Mouse (Mus musculus) heart, postnatal 36 days (tissue): Measurements from ENCODE around the gene Foxo6. TPM values are rescaled to one million over a fixed set of nuclear protein-coding genes. Genes with fewer than 3 reads are reported as not detected.

ENCODE experiments used
- DNase-seq, 2 experiments: peaks; one replicate each; pipeline ENCODE4 v3.0.0; 2021 to 2022
- intact Hi-C: fragments of 180-260 bp; cut with DNase I; formaldehyde crosslinking; loops from one replicate; pipeline ENCODE4 v1.15.1; 2025
- total RNA-seq, 2 experiments: library from RNA; stranded (reverse); gene quantifications; 2 replicates each; pipeline ENCODE4 v1.2.3; 2021

Gene Foxo6
- total RNA-seq, 2 experiments from 2014 or later: 2.3 to 4.6 TPM

DNA sequence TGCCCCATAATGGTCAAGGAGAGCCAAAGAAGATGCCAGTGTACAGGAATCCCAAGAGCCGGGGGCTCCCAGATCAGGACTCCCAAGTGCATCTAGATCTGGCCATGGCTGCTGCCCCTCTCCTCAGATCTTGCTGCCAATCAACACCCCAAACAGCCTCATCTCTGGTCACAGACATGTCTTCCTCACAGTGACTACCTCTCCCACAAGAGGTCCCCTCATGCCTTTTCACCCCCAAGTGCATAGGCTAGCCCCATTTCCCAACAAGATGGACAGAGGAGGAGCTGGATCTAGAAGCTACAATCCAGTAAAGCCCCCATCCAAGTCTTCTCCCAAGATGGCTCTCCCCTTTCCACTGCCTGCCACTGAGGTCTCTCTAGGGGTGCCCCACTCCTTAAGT lies 1.4 kb downstream of the Foxo6 start:
- intact Hi-C loops: loop anchor here (2.0 to 5.0 kb wide), 2 partner anchors 38 to 55 kb away; no protein-coding TSS in a partner anchor
- no peak for DNase-seq

- no peak for DNase-seq
- intact Hi-C loops: loop anchor here (5.0 kb wide), 1 partner anchor 38 kb away; no protein-coding TSS in a partner anchor
Observed at GRCm38 (mm10) chr4:120285223-120285622, 1.9 kb downstream of the Foxo6 start.

DNA sequence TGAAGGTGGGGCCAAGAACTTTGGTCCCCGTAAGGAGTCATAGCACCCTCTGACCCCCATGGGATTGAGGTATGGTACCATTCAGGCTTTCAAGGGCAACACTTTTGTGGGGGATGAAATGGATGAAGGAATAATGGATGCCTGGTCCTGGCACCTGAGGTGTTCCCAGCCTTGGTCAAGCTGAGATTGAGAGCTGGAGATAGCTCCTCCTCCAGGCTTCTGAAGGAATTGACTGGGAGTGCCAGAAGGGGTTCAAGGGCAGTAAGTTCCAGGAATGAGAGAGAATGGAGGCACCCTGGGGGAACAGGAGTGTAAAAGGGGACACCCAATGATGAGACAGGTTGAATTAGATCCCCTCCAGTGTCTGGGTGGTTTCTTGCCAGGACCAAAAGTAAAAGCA lies 3.0 kb downstream of the Foxo6 start:
- intact Hi-C loops: no loop called here
- DNase-seq: no peak

DNA sequence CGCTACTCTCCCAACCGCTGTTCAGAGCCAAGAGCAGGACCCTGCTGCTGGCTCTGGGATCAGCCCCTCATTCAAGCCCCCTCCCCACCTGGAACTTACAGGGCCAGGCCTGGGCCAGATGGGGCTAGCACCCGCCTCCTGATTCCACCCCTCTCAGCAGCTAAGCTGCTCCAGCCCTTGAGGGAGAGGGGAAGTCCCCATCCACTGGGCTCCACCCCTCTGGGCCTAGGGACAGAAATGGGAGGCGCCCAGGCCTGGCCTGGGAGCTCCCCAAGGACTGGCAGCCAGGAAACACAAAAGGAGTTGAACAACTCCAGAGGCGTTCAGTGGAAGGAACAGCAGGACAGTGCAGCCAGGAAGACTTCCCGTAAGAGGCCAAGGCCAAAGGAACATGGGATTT lies 4.0 kb downstream of the Foxo6 start:
- peak; percentile 75 to 80 for DNase-seq
- intact Hi-C loops: no loop called here

- intact Hi-C loops: no loop called here
- DNase-seq: peak in 1 of 2 experiments; percentile 56
Observed at GRCm38 (mm10) chr4:120282568-120283091, 4.5 kb downstream of the Foxo6 start.

GRCm38 (mm10) chr4:120281011-120281410 lies 6.1 kb downstream of the Foxo6 start:
- DNase-seq: no peak
- intact Hi-C loops: no loop called here

- intact Hi-C loops: no loop called here
Observed at GRCm38 (mm10) chr4:120280432-120280831, 6.7 kb downstream of the Foxo6 start.

GRCm38 (mm10) chr4:120277255-120277928 lies 9.8 kb downstream of the Foxo6 start:
- intact Hi-C loops: no loop called here
- DNase-seq: peak; percentile 53 to 66

More at GRCm38 (mm10) chr4:120280432-120280831, 6.7 kb downstream of the Foxo6 start:
- DNase-seq: no peak

DNA sequence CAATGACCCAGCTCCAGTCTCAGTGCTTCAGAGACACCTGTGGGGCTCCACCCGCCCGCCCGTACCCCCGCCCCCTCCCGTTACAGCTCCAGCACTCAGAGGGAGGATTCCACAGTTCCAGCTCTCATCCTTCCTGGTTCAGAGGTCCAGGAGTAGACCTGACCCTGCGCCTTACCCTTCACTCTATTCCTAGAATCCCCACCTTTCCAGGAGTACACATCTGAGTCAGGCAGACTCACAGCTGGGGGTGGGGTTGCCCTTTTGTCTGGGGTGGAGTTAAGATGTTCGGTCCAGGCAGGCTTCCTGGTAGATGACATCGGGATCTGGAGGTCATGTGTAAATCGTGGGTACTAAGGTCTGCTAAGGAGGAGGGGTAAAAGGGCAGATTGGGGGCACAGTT lies 11.7 kb downstream of the Foxo6 start:
- intact Hi-C loops: no loop called here

GRCm38 (mm10) chr4:120273594-120273993 lies 13.6 kb downstream of the Foxo6 start:
- intact Hi-C loops: no loop called here
- no peak for DNase-seq

More for the DNA sequence above, 11.7 kb downstream of the Foxo6 start:
- no peak for DNase-seq

- no peak for DNase-seq
- intact Hi-C loops: no loop called here
Observed at GRCm38 (mm10) chr4:120271886-120272580, 15.1 kb downstream of the Foxo6 start.

GRCm38 (mm10) chr4:120271208-120271607 lies 15.9 kb downstream of the Foxo6 start:
- no peak for DNase-seq
- intact Hi-C loops: no loop called here

- no peak for DNase-seq
- intact Hi-C loops: no loop called here
Observed at GRCm38 (mm10) chr4:120270937-120271199, 16.3 kb downstream of the Foxo6 start.

- intact Hi-C loops: no loop called here
- DNase-seq: no peak
Observed at GRCm38 (mm10) chr4:120270148-120270936, 16.8 kb downstream of the Foxo6 start.

DNA sequence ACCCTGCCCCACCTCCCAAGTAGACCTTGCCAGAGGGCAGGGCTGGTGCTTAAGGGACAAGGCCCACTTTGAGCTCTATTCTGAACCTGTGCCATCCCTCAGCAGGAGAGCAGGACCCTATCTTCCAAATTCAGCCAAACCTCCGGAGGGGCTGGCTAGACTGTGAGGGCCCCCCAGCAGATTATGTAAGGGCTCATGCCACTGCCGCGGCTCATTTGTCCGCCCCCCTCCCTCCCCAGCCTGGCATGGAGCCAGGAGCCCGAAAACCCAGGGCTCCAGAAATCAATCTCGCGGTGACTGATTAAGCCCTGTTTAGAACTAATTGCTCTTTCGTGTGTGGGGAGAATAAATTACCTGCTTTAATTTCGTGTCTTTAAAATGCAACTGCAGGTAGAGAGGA lies 17.7 kb downstream of the Foxo6 start:
- no peak for DNase-seq
- intact Hi-C loops: loop anchor here (1.0 kb wide), 1 partner anchor 20 kb away; no protein-coding TSS in a partner anchor

GRCm38 (mm10) chr4:120268214-120269061 lies 18.7 kb downstream of the Foxo6 start:
- DNase-seq: peak in 1 of 2 experiments; percentile 43
- intact Hi-C loops: loop anchor here (1.0 kb wide), 1 partner anchor 19 kb away; no protein-coding TSS in a partner anchor

DNA sequence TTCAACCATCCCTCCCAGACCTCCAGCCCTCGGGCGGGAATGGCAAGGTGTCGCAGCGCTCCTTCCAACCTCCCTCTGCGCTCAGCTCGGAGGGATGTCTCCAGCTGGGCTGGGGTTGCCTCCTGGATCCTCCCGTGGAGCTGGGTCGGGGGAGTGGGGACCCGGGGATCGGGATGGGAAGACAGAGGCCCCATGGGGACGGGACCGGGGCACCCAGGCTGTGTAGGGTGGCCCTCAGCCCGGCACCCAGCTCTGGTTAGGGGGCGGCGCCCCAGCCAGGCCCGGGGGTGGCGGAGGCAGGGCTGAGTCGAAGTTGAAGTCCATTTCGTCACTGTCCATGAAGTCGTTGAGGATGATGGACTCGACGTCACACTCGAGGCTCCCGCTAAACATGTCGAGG lies 19.5 kb downstream of the Foxo6 start:
- intact Hi-C loops: no loop called here
- DNase-seq: no peak

DNA sequence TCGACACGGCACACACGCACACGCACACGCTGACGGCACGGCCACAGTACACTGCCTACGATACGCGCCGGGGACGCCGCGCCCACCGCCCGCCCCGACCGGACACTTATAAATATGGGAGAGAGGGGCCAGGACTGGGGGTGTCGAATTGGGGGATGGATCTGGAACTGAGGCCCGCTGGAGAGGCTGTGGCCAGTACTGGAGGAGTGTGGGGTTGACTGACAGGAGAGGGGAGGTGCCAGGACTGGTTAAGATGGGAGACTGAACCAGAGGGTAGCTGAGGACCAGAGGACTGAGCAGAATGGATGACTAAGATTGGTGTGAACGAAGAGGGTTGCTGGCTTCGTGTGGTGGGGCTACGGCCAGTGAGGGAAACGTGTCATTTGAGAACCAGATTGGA lies 20.0 kb downstream of the Foxo6 start:
- no peak for DNase-seq
- intact Hi-C loops: no loop called here

DNA sequence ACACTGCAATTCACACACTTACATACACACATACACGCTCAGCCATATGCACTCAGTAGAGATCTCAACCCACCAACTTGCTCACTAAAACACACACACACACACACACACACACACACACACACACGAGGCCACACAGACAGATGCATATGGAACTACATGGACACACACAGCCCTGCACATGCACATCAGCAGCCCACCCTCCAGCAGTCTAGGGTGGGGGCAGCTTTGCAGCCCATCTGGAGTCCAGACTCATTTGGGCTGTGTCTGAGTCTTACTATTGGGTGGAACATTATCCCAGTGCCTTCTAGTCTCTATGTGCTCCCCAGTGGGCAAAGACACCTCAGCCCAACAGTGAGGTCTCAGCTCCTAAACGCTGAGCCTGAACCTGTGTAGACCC lies 23.0 kb downstream of the Foxo6 start:
- intact Hi-C loops: no loop called here
- DNase-seq: no peak

DNA sequence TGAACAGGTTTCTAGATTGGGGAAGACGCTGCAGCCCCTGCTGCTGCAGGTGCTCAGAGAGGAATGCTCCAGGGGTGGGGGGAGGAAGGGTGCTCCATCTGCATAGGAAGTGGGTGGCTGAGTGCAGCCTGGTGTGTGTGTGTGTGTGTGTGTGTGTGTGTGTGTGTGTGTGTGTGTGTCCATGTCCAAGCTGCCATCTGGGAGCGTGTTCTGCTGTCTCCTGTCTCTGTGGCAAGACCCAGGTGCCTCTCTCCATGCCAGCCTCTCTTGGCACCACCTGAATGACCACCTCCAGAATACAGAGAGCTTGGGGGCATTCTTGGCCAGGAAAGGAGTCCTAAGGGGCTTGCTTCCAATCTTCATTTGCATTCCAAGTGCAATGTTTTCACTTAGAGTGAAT lies 24.4 kb downstream of the Foxo6 start:
- no peak for DNase-seq
- intact Hi-C loops: no loop called here
